Mouse (Mus musculus) left cerebral cortex, adult 18-20 months (tissue): ENCODE results near the gene Celf2. TPM values are rescaled to one million over a fixed set of nuclear protein-coding genes. Genes with fewer than 3 reads are reported as not detected.

Source experiments
- DNase-seq, 2 experiments: peaks; one replicate each; pipeline ENCODE4 v3.0.0; 2021 to 2022; ENCODE audit warnings: low spot score in 2 of 2, mixed read lengths in 1 of 2
- total RNA-seq, 2 experiments: library from RNA; stranded (reverse); gene quantifications; 2 replicates each; pipeline ENCODE4 v1.2.3; 2021

The Celf2 gene
- total RNA-seq, 2 experiments from 2014 or later = 380 to 425 TPM

GRCm38 (mm10) chr2:6558303-6559254 is 950.8 kb downstream of the Celf2 start:
- no peak for DNase-seq

- no peak for DNase-seq
Observed at GRCm38 (mm10) chr2:6557749-6558148, 951.6 kb downstream of the Celf2 start.

- DNase-seq = no peak
Observed at GRCm38 (mm10) chr2:6556913-6557312, 952.5 kb downstream of the Celf2 start.

GRCm38 (mm10) chr2:6553656-6554055 is 955.7 kb downstream of the Celf2 start:
- DNase-seq = no peak

- no peak for DNase-seq
Observed at GRCm38 (mm10) chr2:6549251-6549650, 960.1 kb downstream of the Celf2 start.

GRCm38 (mm10) chr2:6547139-6547664 is 962.2 kb downstream of the Celf2 start:
- no peak for DNase-seq

- no peak for DNase-seq
Observed at GRCm38 (mm10) chr2:6546462-6547138, 962.8 kb downstream of the Celf2 start.

- no peak for DNase-seq
Observed at GRCm38 (mm10) chr2:6545127-6545931, 964.0 kb downstream of the Celf2 start.

- DNase-seq = no peak
Observed at GRCm38 (mm10) chr2:6543650-6544049, 965.7 kb downstream of the Celf2 start.

- DNase-seq = no peak
Observed at GRCm38 (mm10) chr2:6542556-6543180, 966.7 kb downstream of the Celf2 start.

- DNase-seq = no peak
Observed at GRCm38 (mm10) chr2:6540825-6541224, 968.5 kb downstream of the Celf2 start.

GRCm38 (mm10) chr2:6540092-6540491 is 969.3 kb downstream of the Celf2 start:
- DNase-seq = no peak

GRCm38 (mm10) chr2:6538500-6538899 is 970.9 kb downstream of the Celf2 start:
- no peak for DNase-seq

- DNase-seq = no peak
Observed at GRCm38 (mm10) chr2:6538031-6538430, 971.3 kb downstream of the Celf2 start.

GRCm38 (mm10) chr2:6537326-6537725 is 972.0 kb downstream of the Celf2 start:
- no peak for DNase-seq

GRCm38 (mm10) chr2:6536372-6536771 is 973.0 kb downstream of the Celf2 start:
- no peak for DNase-seq

- DNase-seq = no peak
Observed at GRCm38 (mm10) chr2:6532341-6532740, 977.0 kb downstream of the Celf2 start.

- no peak for DNase-seq
Observed at GRCm38 (mm10) chr2:6528076-6528475, 981.3 kb downstream of the Celf2 start.

- DNase-seq = no peak
Observed at GRCm38 (mm10) chr2:6526825-6527224, 982.5 kb downstream of the Celf2 start.

GRCm38 (mm10) chr2:6526311-6526710 is 983.1 kb downstream of the Celf2 start:
- DNase-seq = no peak

- DNase-seq = peak in 1 of 2 experiments; percentile 53
Observed at GRCm38 (mm10) chr2:6523924-6524300, 985.5 kb downstream of the Celf2 start.
